Mouse (Mus musculus) brain, embryonic 14.5 days (tissue): Measurements from ENCODE around the gene Cutc.

ENCODE experiments used
- CTCF ChIP-seq: fragments of 200-500 bp; IDR thresholded peaks from 2 replicates; pipeline ENCODE4 v1.5.1; 2012; ENCODE audit warnings: inconsistent platforms, mild to moderate bottlenecking, moderate library complexity, borderline replicate concordance; ENCODE audit not compliant: insufficient read depth, insufficient read length; ENCODE audit errors: extremely low read depth
- POLR2A ChIP-seq: fragments of 200-500 bp; IDR thresholded peaks from 2 replicates; pipeline ENCODE4 v1.6.1; 2012; ENCODE audit warnings: mild to moderate bottlenecking, inconsistent platforms, borderline replicate concordance; ENCODE audit not compliant: poor library complexity, insufficient read depth, insufficient read length, severe bottlenecking; ENCODE audit errors: extremely low read depth

DNA sequence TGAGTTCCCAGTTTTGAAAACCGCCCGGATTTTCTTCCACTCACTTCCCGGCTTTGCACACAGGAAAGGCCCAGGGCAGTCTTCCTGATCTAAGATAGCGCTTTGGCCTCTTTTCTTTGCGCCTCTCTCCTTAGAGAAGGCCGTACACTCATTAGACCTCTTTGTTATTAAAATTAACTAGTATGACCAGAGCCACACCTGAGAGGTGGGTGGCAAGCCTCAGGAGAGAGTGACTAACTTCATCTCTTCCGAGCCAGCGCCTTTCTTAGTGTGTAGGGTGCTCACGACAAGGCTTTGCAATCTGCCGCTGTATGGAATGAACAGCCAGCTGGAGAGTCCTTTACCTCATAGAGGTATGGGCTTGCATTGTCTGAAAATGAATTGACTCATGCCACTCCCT, 51.1 kb downstream of the Cutc start:
- TF ChIP-seq CTCF: no peak
- TF ChIP-seq POLR2A: no peak
